Mouse (Mus musculus): ENCODE data around the gene Ece1. TPM values are rescaled to one million over a fixed set of nuclear protein-coding genes. Genes with fewer than 3 reads are reported as not detected.

Gene Ece1
- total RNA-seq, 2 experiments from 2014 or later = 65.0 to 78.0 TPM

DNA sequence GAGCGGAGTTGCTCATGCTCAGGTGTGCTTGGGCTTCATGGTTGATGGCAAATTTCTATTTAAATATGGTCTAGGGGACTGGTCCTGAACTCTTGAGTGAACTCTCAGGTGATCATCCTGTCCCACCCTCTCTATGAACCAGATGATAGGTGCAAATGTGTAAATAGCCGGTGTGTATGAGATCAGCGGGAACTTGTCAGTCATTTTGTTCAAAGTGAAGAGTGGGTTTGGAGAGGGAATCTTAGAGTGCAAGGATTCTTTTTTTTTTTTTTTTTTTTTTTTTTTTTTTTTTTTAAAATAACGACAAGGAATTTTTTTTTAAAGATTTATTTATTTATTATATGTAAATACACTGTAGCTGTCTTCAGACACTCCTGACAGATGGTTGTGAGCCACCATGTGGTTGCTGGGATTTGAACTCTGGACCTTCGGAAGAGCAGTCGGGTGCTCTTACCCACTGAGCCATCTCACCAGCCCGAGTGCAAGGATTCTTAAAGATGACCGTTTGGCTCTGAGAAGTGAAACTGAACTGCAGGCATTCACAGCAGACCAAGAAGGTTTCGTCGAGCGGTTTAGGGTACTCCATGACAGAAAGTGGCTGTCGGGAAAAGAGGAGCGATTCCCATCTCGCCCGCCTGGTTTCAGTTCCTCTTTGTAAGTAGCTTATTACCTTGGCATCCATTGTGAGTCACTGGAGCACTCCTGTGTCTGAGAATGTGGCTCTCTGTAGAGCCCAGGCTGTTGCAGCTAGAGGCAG lies 151.9 kb downstream of the Ece1 start:
- no peak for DNase-seq (ENCODE audit: low spot score)

Other genes with a start within 250 kb of the Ece1 start
- gene Rap1gap, start 197.5 kb upstream of the Ece1 start, total RNA-seq (2021) = 10 to 100 TPM in 1 of 2 experiments, 1 to 10 TPM in 1; 8.3 to 10.2 TPM
- gene Alpl, start 65.9 kb upstream of the Ece1 start, total RNA-seq (2021) = 10 to 100 TPM; 22.5 to 22.9 TPM
- gene Eif4g3, start 130.8 kb downstream of the Ece1 start, total RNA-seq (2021) = 100 to 1,000 TPM; 115 to 117 TPM